Mouse (Mus musculus): ENCODE measurements around the gene Gm15155.

GRCm38 (mm10) chrX:155601196-155601595 is 23.3 kb upstream of the Gm15155 start:
- TF ChIP-seq POLR2A (IDR thresholded peaks at IDR 0.05; ENCODE audit: low read depth, low read length) (no peak), CTCF (conservative IDR thresholded peaks at IDR 0.05; ENCODE audit: insufficient read depth, insufficient read length, low read depth, low read length) (no peak)
